Mouse (Mus musculus): ENCODE results near the gene Slc4a1ap. TPM values are rescaled to one million over a fixed set of nuclear protein-coding genes. Genes with fewer than 3 reads are reported as not detected.

Slc4a1ap gene
- polyA plus RNA-seq, 1 experiment from 2014 or later = 38.6 TPM

Other genes starting within 250 kb of the Slc4a1ap start
- 37.8 and 45.0 TPM in 2 replicates for gene Ift172, start 235.9 kb upstream of the Slc4a1ap start, polyA plus RNA-seq (2015; fragmentation: Nextera tagmentation; extraction: Ambion mirVana)
- gene Fndc4, start 230.9 kb upstream of the Slc4a1ap start, polyA plus RNA-seq (2015; fragmentation: Nextera tagmentation; extraction: Ambion mirVana) = 83.5 and 84.4 TPM in 2 replicates
- gene Gckr, start 229.6 kb upstream of the Slc4a1ap start, polyA plus RNA-seq (2015; fragmentation: Nextera tagmentation; extraction: Ambion mirVana) = 0.14 and 0.28 TPM in 2 replicates
- gene Zfp512, start 74.6 kb upstream of the Slc4a1ap start, polyA plus RNA-seq (2015; fragmentation: Nextera tagmentation; extraction: Ambion mirVana) = 65.0 and 70.5 TPM in 2 replicates
- 0.11 and 0.13 TPM in 2 replicates for gene 4930548H24Rik, start 41.3 kb upstream of the Slc4a1ap start, polyA plus RNA-seq (2015; fragmentation: Nextera tagmentation; extraction: Ambion mirVana)
- gene Gpn1, start 32.3 kb upstream of the Slc4a1ap start, polyA plus RNA-seq (2015; fragmentation: Nextera tagmentation; extraction: Ambion mirVana) = 72.5 and 81.6 TPM in 2 replicates
- gene Supt7l, start 812 bp downstream of the Slc4a1ap start, polyA plus RNA-seq (2015; fragmentation: Nextera tagmentation; extraction: Ambion mirVana) = 30.8 and 31.2 TPM in 2 replicates
- 259 and 285 TPM in 2 replicates for gene Mrpl33, start 69.9 kb downstream of the Slc4a1ap start, polyA plus RNA-seq (2015; fragmentation: Nextera tagmentation; extraction: Ambion mirVana)
- 3.1 and 3.3 TPM in 2 replicates for gene Rbks, start 170.6 kb downstream of the Slc4a1ap start, polyA plus RNA-seq (2015; fragmentation: Nextera tagmentation; extraction: Ambion mirVana)
- 45.4 and 47.9 TPM in 2 replicates for gene Babam2, start 170.7 kb downstream of the Slc4a1ap start, polyA plus RNA-seq (2015; fragmentation: Nextera tagmentation; extraction: Ambion mirVana)